Mouse (Mus musculus) kidney, postnatal 4 days (tissue): ENCODE results near the gene Ttc34.

Experiments used
- DNase-seq, 2 experiments: peaks; one replicate each; pipeline ENCODE4 v3.0.0; 2021; ENCODE audit warnings: mixed read lengths in 2 of 2

Ttc34 gene

GRCm38 (mm10) chr4:154897676-154898465 is 60.6 kb downstream of the Ttc34 start:
- DNase-seq = peak in 1 of 2 experiments; percentile 8

GRCm38 (mm10) chr4:154898506-154899446 is 61.5 kb downstream of the Ttc34 start, which contains the start of gene Fam213b:
TSS of gene Fam213b (minus strand) at chr4:154899135.
- DNase-seq = peak; percentile 85 to 90

- DNase-seq = no peak
Measured at GRCm38 (mm10) chr4:154902371-154902770, 65.1 kb downstream of the Ttc34 start.

- peak; percentile 83 to 89 for DNase-seq
Measured at GRCm38 (mm10) chr4:154904185-154905071, 67.2 kb downstream of the Ttc34 start.

- DNase-seq = peak; percentile 81 to 87
Measured at GRCm38 (mm10) chr4:154907833-154908232, 70.6 kb downstream of the Ttc34 start.

- DNase-seq = no peak
Measured at GRCm38 (mm10) chr4:154908490-154908889, 71.2 kb downstream of the Ttc34 start.

DNA sequence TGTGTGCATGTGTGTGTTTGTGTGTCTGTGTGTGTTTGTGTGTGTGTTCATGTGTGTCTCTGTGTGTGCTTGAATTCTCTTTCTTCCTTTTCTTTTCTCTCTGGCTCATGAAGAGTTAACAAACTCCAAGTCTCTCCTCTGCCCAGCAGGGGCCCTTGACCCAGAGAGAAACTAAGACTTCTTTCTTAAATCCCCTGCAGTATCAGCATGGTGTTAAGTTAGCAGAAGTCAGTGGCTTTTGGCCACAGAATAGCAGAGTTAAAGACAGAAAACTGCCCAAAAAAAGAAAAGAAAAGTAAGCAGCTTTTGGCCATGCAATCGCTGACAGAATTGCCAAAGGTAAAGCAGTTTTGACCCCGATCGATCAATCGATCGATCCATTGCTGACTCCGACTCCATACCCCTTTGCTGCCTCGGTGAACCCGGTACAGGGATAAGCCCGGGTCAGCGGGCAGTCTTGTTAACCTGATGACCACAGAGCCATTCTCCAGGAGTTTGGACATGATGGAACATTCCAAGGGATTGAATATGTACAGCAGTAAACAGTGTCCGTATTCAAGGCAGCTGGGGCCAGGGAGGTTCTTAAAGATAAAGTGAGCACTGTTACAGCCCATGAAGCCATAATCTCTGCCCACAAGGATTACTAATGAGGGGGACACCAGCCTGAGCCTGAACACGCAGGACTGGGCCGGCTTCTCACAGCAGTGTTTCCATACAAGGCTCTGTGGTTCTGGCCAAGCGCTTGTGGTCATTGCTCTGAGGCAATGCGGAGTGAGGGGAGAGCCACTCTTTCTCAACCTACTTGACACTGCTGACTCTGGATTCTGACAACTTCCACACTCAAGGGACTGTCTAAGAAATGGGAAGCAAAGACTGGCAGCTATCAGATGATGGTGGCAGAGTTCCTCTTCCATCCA is 73.6 kb downstream of the Ttc34 start:
- no peak for DNase-seq

GRCm38 (mm10) chr4:154911644-154912043 is 74.4 kb downstream of the Ttc34 start:
- DNase-seq = no peak

- no peak for DNase-seq
Measured at GRCm38 (mm10) chr4:154913845-154914244, 76.6 kb downstream of the Ttc34 start.

DNA sequence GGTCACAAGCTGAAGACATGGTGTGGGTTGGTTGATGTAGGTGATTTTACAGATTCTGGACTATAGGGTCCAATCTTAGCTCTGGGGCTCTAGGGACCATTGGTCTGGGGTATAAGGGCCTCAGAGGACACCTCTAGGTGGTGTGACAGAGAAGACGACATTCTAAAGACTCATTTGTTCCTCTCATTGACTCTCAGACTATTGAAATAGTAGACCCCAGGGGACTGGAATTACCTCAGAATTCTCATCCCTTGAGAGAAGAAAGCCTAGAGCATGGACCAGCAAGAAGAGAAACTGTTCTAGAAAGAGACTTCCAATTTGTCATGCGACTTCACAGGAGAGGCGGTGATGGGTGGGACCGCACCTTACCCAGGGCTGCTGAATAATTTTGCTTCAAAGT is 77.0 kb downstream of the Ttc34 start:
- no peak for DNase-seq

GRCm38 (mm10) chr4:154914707-154915106 is 77.4 kb downstream of the Ttc34 start:
- no peak for DNase-seq

DNA sequence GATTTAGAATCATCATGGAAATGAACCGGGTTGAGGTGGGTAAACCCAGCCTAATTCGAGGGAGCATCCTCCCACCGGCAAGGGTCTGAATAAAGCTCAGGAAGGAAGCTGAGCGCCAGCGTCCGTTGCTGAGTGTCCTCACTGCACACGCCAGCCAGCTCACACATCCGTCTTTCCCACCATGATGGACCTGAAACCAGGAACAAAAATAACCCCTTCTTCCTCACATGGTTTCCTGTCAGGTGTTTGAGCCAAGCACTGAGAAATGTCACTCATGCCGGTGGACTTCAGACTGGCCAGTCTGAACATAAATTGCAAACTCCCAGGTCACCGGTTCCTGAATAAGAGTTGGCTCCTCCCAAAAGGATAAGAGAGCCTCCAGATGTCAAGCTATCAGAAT is 78.0 kb downstream of the Ttc34 start:
- DNase-seq = no peak

- DNase-seq = no peak
Measured at GRCm38 (mm10) chr4:154916662-154917061, 79.4 kb downstream of the Ttc34 start.
